Mouse (Mus musculus) ES-E14 (cell line): ENCODE results near the gene Olfr1233.

Experiments used
- CHD2 ChIP-seq: IDR thresholded peaks from 2 replicates; pipeline ENCODE4 v1.6.1; 2014; ENCODE audit warnings: mild to moderate bottlenecking, low read depth, low read length, inconsistent platforms
- MAFK ChIP-seq: IDR thresholded peaks from 2 replicates; pipeline ENCODE4 v1.6.1; 2014; ENCODE audit warnings: mild to moderate bottlenecking, low read depth, low read length, inconsistent platforms; ENCODE audit not compliant: insufficient read depth
- ZC3H11A ChIP-seq: IDR thresholded peaks from 2 replicates; pipeline ENCODE4 v1.6.1; 2012; ENCODE audit warnings: low read depth, mild to moderate bottlenecking, inconsistent platforms, low read length, borderline replicate concordance

- TF ChIP-seq MAFK, result no peak
- no peak for TF ChIP-seq CHD2
- no peak for TF ChIP-seq ZC3H11A
These were observed at the start of gene Olfr1233 for GRCm38 (mm10) chr2:89342298-89342697.
